Mouse (Mus musculus) cerebellum, adult 9-10 months (tissue): ENCODE data around the gene Fbxo11.
"Not testable (repeated sequence)": the region's sequence is repeated elsewhere in the genome, so short reads cannot be mapped to it uniquely, and the experiment has no call there.

Experiments used
- DNase-seq: peaks from one replicate; pipeline ENCODE4 v3.0.0; 2022

Fbxo11 gene

DNA sequence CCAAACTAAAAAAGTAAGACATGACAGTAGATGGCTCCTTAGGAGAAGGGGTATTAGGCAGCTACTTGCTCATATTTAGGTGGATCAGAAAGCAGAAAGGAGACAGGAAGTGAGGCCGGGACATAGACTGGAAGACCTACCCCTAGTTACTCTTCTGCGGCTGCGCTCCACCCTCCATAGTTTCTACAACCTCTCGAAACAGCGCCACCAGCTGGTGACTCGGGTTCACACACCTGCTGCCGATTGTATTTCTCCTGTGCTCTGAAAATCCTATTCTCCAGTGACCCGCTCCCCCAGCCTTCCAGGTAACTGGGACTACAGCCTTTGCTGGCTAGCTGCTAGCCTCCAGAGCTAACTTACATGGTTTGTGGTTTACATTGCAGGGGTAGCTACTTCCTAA, 106.8 kb downstream of the Fbxo11 start:
- DNase-seq, result no peak

DNA sequence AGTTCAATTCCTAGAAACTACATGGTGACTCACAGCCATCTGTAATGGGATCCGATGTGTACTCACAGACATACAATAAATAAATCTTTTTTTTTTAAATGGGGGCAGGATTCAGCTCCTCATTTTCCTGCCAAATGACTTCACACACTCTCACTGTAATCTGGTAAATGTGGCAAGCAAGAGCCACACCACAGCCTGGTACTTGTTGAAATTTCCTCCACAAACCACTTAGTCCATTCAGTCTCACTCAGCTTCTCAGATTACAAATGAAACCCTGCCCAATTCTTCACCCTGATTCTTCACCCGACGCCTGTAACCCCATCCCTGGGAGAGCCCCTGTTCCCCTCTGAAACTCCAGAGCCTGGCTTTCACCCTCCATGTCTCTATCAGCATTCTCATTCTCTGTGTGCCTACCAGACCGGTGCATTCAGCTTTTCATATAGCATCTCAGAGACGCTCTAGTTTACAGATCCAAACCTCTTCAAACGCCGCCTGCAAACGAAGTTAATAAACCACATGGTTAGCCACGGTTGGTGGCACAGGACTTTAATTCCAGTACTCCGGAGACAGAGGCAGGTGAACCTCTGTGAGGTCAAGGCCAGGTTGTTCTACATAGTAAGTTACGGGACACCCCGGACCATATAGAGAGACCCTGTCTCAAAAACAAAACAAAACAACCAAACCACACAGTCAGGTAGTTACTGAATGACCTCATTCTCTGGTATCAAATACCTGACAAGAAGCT, 107.8 kb downstream of the Fbxo11 start:
- DNase-seq, result no peak

- not testable (repeated sequence) for DNase-seq
Measured at GRCm38 (mm10) chr17:87954618-87955124, 110.4 kb downstream of the Fbxo11 start.

DNA sequence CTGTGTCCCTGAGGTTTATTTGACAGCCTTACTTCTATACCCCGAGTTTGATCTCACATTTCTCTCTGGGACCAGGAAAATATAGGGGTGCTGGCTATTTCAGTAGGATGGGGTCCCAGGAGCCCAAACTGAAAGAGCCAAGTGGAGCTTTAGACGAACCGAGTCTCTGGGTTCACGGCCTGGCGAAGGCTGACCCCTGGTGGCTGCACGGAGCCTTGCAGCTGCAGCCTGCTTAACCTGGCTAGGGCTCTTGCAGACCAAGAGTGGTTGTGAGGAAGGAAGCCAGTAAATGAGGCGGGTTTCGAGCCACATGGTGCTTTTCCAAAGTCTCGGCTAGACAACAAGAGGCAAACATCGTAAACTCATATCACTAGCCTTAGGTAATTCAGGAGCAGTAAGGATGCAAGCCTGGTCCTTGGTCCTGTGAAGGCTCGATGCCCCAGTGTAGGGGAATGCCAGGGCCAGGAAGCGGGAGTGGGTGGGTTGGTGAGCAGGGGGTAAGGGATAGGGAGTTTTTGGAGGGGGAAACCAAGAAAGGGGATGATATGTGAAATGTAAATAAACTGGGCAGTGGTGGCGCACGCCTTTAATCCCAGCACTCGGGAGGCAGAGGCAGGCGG, 116.0 kb downstream of the Fbxo11 start:
- peak; percentile 85 for DNase-seq
